Mouse (Mus musculus) heart, postnatal 10 days (tissue): ENCODE results near the gene Camta2. TPM values are rescaled to one million over a fixed set of nuclear protein-coding genes. Genes with fewer than 3 reads are reported as not detected.

ENCODE experiments used
- DNase-seq, 2 experiments: peaks; one replicate each; pipeline ENCODE4 v3.0.0; 2021
- intact Hi-C: fragments of 180-260 bp; cut with DNase I; formaldehyde crosslinking; loops from one replicate; pipeline ENCODE4 v1.15.1; 2025
- total RNA-seq, 2 experiments: library from RNA; stranded (reverse); gene quantifications; 2 replicates each; pipeline ENCODE4 v1.2.3; 2021

Gene Camta2
- total RNA-seq, 2 experiments from 2014 or later, result 31.2 to 32.8 TPM

- intact Hi-C loops, result no loop called here
- DNase-seq, result no peak
Measured at GRCm38 (mm10) chr11:70668335-70668770, 19.6 kb downstream of the Camta2 start.

- intact Hi-C loops, result loop anchor here (1.0 kb wide), 1 partner anchor 10 kb away; the partner anchor contains the start of gene Eno3
- no peak for DNase-seq
Measured at GRCm38 (mm10) chr11:70667271-70668150, 20.4 kb downstream of the Camta2 start.

GRCm38 (mm10) chr11:70666687-70667086, 21.2 kb downstream of the Camta2 start:
- intact Hi-C loops, result loop anchor here (1.0 kb wide), 1 partner anchor 9 kb away; the partner anchor contains the start of gene Eno3
- no peak for DNase-seq

GRCm38 (mm10) chr11:70664741-70665140, 23.2 kb downstream of the Camta2 start:
- intact Hi-C loops, result no loop called here
- DNase-seq, result no peak

- intact Hi-C loops, result no loop called here
Measured at GRCm38 (mm10) chr11:70663957-70664356, 23.9 kb downstream of the Camta2 start.

GRCm38 (mm10) chr11:70663101-70663500, 24.8 kb downstream of the Camta2 start:
- intact Hi-C loops, result no loop called here
- no peak for DNase-seq

More at GRCm38 (mm10) chr11:70663957-70664356, 23.9 kb downstream of the Camta2 start:
- peak; percentile 78 to 81 for DNase-seq

GRCm38 (mm10) chr11:70660571-70660970, 27.3 kb downstream of the Camta2 start:
- no peak for DNase-seq
- intact Hi-C loops, result no loop called here

GRCm38 (mm10) chr11:70658942-70659341, 29.0 kb downstream of the Camta2 start:
- DNase-seq, result no peak
- intact Hi-C loops, result no loop called here

- intact Hi-C loops, result no loop called here
Measured at GRCm38 (mm10) chr11:70658521-70658920, 29.4 kb downstream of the Camta2 start.

GRCm38 (mm10) chr11:70657991-70658390, 29.9 kb downstream of the Camta2 start:
- intact Hi-C loops, result loop anchor here (1.0 kb wide), 1 partner anchor 9 kb away; no protein-coding TSS in a partner anchor
- no peak for DNase-seq

More at GRCm38 (mm10) chr11:70658521-70658920, 29.4 kb downstream of the Camta2 start:
- no peak for DNase-seq

- intact Hi-C loops, result loop anchor here (1.0 kb wide), 1 partner anchor 10 kb away; no protein-coding TSS in a partner anchor
- peak in 1 of 2 experiments; percentile 53 for DNase-seq
Measured at GRCm38 (mm10) chr11:70657573-70657972, 30.3 kb downstream of the Camta2 start.

- intact Hi-C loops, result loop anchor here (1.0 kb wide), 1 partner anchor 10 kb away; no protein-coding TSS in a partner anchor
- peak; percentile 72 to 81 for DNase-seq
Measured at GRCm38 (mm10) chr11:70656964-70657363, 30.9 kb downstream of the Camta2 start, which contains the start of gene Eno3. TSS of gene Eno3 (plus strand) at chr11:70657202.

- intact Hi-C loops, result no loop called here
Measured at GRCm38 (mm10) chr11:70656456-70656927, 31.4 kb downstream of the Camta2 start.

GRCm38 (mm10) chr11:70655571-70656455, 32.1 kb downstream of the Camta2 start:
- intact Hi-C loops, result no loop called here
- DNase-seq, result peak; percentile 82 to 83

More at GRCm38 (mm10) chr11:70656456-70656927, 31.4 kb downstream of the Camta2 start:
- peak; percentile 90 to 92 for DNase-seq

- intact Hi-C loops, result no loop called here
- DNase-seq, result peak; percentile 90 to 92
Measured at GRCm38 (mm10) chr11:70654923-70655570, 32.9 kb downstream of the Camta2 start.

- peak; percentile 78 for DNase-seq
- intact Hi-C loops, result no loop called here
Measured at GRCm38 (mm10) chr11:70654198-70654922, 33.5 kb downstream of the Camta2 start, which contains the start of gene Pfn1. TSS of gene Pfn1 (minus strand) at chr11:70654644.

- intact Hi-C loops, result no loop called here
- DNase-seq, result peak; percentile 75 to 76
Measured at GRCm38 (mm10) chr11:70653345-70654197, 34.3 kb downstream of the Camta2 start.

GRCm38 (mm10) chr11:70652884-70653344, 35.0 kb downstream of the Camta2 start:
- intact Hi-C loops, result no loop called here

More at GRCm38 (mm10) chr11:70652884-70653344, 35.0 kb downstream of the Camta2 start:
- peak in 1 of 2 experiments; percentile 32 for DNase-seq
